Mouse (Mus musculus): ENCODE measurements around the gene Ccdc34. TPM values are rescaled to one million over a fixed set of nuclear protein-coding genes. Genes with fewer than 3 reads are reported as not detected.
A peak's percentile ranks its signal among the peaks of the same experiment; 100 is the strongest.

Gene Ccdc34
- polyA plus RNA-seq, 1 experiment from 2014 or later = 29.6 TPM

GRCm38 (mm10) chr2:110202716-110203497, 185.3 kb downstream of the Ccdc34 start:
- Histone ChIP-seq H3K9ac (replicated peaks; ENCODE audit: low read depth, low read length) (no peak overlapping the region), H3K36me3 (ENCODE audit: control insufficient read depth, insufficient read depth, low read length) (no peaks in the 10 kb centered on the region), H3K4me3 (ENCODE audit: low read depth, low read length) (no peak overlapping the region), H3K4me1 (ENCODE audit: control insufficient read depth, insufficient read depth, low read length) (no peaks in the 10 kb centered on the region), H3K27me3 (ENCODE audit: control insufficient read depth, insufficient read depth, low read length) (no peaks in the 10 kb centered on the region), H3K9me3 (ENCODE audit: control insufficient read depth, low read length) (no peaks in the 10 kb centered on the region), H3K27ac (ENCODE audit: low read depth, low read length) (no peak overlapping the region), H3K4me2 (ENCODE audit: low read depth, low read length) (no peak overlapping the region)
- 64% methylated on average over 13 of the region's 13 CpGs for WGBS
- ATAC-seq (ENCODE audit: low read depth) = no peak

- no peaks in the 10 kb centered on the region for H3K9me3 ChIP-seq (ENCODE audit: control insufficient read depth, low read length)
- no peak overlapping the region for H3K27ac ChIP-seq (ENCODE audit: low read depth, low read length)
- 65% methylated on average over 4 of the region's 4 CpGs for WGBS
- no peak overlapping the region for H3K9ac ChIP-seq (replicated peaks; ENCODE audit: low read depth, low read length)
- H3K4me3 ChIP-seq (ENCODE audit: low read depth, low read length) = no peak overlapping the region
- ATAC-seq (ENCODE audit: low read depth) = no peak
- H3K4me1 ChIP-seq (ENCODE audit: control insufficient read depth, insufficient read depth, low read length) = no peaks in the 10 kb centered on the region
- no peaks in the 10 kb centered on the region for H3K36me3 ChIP-seq (ENCODE audit: control insufficient read depth, insufficient read depth, low read length)
- no peak overlapping the region for H3K4me2 ChIP-seq (ENCODE audit: low read depth, low read length)
- no peaks in the 10 kb centered on the region for H3K27me3 ChIP-seq (ENCODE audit: control insufficient read depth, insufficient read depth, low read length)
These were observed 186.6 kb downstream of the Ccdc34 start for GRCm38 (mm10) chr2:110204169-110204568.

DNA sequence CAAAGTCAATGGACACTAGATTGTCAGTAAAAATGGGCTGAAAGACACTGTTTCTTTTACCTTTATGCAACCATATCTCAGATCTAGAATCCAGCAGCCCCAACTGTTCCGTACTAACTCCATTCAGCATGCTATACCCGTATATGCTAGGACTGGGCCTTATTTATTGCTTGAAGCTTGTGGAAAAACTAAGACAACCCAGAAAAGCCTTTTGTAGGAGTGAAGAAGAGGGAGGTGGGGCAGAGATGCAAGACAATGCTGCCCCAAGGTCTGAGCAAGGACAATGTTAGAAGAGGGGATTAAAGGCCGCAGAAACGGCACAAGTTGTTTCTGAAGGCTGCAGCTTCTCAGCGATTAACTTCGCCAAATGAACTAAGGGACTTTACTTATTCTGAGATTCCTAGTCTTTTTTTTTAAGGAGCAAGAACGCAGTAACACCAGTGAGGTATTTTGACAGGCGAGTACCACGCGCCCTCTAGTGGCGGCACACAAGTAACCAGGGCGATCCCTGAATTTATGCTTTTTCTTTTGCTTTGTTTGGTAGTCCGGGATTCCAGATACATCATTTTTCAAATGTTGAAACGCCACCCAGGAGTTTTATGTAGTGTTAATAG, 187.2 kb downstream of the Ccdc34 start:
- Histone ChIP-seq H3K27me3 (ENCODE audit: control insufficient read depth, insufficient read depth, low read length) (no peaks in the 10 kb centered on the region), H3K4me3 (ENCODE audit: low read depth, low read length) (no peak overlapping the region), H3K27ac (ENCODE audit: low read depth, low read length) (no peak overlapping the region), H3K36me3 (ENCODE audit: control insufficient read depth, insufficient read depth, low read length) (no peaks in the 10 kb centered on the region), H3K9ac (replicated peaks; ENCODE audit: low read depth, low read length) (no peak overlapping the region), H3K4me1 (ENCODE audit: control insufficient read depth, insufficient read depth, low read length) (no peaks in the 10 kb centered on the region), H3K4me2 (ENCODE audit: low read depth, low read length) (peak overlapping the region; percentile 8; the same call in 1 of the 2 replicates), H3K9me3 (ENCODE audit: control insufficient read depth, low read length) (no peaks in the 10 kb centered on the region)
- ATAC-seq (ENCODE audit: low read depth) = peak; percentile 79
- WGBS = 8% methylated on average over 14 of the region's 14 CpGs

DNA sequence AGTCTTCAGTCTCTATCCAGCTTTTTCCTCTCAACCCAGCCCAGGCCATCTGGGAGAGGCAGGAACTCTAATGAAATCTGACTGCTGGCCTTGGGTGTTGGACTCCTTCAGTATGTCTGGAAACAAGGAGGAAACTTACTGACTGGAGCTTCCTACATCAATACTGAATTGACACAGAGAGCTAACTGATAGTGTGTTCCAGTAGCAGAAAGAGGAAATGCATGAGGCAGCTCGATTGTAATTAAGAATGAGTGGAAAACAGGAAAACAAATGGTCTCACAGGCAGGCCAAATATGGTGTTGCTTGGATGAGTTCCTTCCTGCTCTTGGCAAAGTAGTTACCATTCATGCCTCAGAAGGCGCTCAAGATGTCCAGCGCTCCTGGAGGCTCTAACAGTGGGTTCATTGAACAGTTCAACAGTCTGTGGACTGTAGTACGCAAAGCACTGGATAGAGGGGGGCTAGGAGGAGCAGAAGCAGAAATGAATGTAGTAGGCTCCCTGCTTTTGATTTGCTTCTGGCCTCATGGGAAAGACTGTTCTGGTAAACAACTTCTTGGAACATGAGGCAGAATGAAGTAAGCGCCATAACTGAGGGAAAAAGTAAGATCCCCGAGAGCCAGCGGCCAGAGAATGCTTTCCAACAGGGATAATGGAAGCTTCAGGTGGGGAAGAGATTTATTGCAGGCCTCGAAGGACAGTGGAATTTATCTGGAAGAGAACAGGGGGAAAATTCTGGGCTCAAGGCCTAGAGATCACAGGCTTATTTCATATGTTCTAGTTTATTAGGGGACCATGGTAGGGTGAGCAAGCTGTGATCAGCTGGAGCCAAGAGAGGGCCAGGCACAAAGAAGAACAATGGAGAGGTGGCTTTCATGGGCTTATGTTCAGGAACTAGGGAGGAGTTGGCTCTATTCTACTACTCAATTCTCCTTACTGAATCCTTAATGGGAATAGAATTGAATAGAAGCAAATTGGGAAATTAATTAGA, 193.2 kb downstream of the Ccdc34 start:
- Histone ChIP-seq H3K9me3 (ENCODE audit: control insufficient read depth, low read length) (no peaks in the 10 kb centered on the region), H3K4me2 (ENCODE audit: low read depth, low read length) (no peak overlapping the region), H3K4me3 (ENCODE audit: low read depth, low read length) (no peak overlapping the region), H3K27me3 (ENCODE audit: control insufficient read depth, insufficient read depth, low read length) (no peaks in the 10 kb centered on the region), H3K4me1 (ENCODE audit: control insufficient read depth, insufficient read depth, low read length) (no peaks in the 10 kb centered on the region), H3K9ac (replicated peaks; ENCODE audit: low read depth, low read length) (no peak overlapping the region), H3K27ac (ENCODE audit: low read depth, low read length) (no peak overlapping the region), H3K36me3 (ENCODE audit: control insufficient read depth, insufficient read depth, low read length) (no peaks in the 10 kb centered on the region)
- 72% methylated on average over 8 of the region's 8 CpGs for WGBS
- ATAC-seq (ENCODE audit: low read depth) = peak; percentile 49; the same call in 1 of the 2 replicates

GRCm38 (mm10) chr2:110214278-110214677, 196.7 kb downstream of the Ccdc34 start:
- H3K36me3 ChIP-seq (ENCODE audit: control insufficient read depth, insufficient read depth, low read length) = no peaks in the 10 kb centered on the region
- H3K4me2 ChIP-seq (ENCODE audit: low read depth, low read length) = no peak overlapping the region
- H3K4me1 ChIP-seq (ENCODE audit: control insufficient read depth, insufficient read depth, low read length) = no peaks in the 10 kb centered on the region
- H3K27ac ChIP-seq (ENCODE audit: low read depth, low read length) = no peak overlapping the region
- no peaks in the 10 kb centered on the region for H3K9me3 ChIP-seq (ENCODE audit: control insufficient read depth, low read length)
- H3K4me3 ChIP-seq (ENCODE audit: low read depth, low read length) = no peak overlapping the region
- no peak for ATAC-seq (ENCODE audit: low read depth)
- H3K27me3 ChIP-seq (ENCODE audit: control insufficient read depth, insufficient read depth, low read length) = no peaks in the 10 kb centered on the region
- WGBS = 93% methylated on average over 4 of the region's 4 CpGs
- no peak overlapping the region for H3K9ac ChIP-seq (replicated peaks; ENCODE audit: low read depth, low read length)

GRCm38 (mm10) chr2:110214991-110215684, 197.5 kb downstream of the Ccdc34 start:
- ATAC-seq (ENCODE audit: low read depth) = no peak
- 53% methylated on average over 9 of the region's 9 CpGs for WGBS
- no peak overlapping the region for H3K9ac ChIP-seq (replicated peaks; ENCODE audit: low read depth, low read length)

DNA sequence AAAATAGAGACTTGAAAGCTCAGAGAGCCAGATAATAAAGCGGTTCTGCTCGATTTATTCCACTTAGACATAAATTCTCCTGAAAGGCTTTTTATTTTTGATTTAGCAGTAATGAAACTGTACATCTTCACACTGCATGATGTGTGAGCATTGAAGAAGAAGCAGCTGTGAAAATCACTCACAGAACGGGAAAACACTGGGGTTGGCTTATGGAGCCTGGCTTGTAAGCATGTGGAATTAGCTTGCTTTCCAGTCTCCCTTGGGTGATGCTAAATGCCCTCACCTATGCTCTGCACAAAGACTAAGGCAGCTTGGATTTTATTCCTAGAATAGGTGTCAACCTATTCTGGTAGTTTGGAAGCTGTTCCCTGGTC, 198.1 kb downstream of the Ccdc34 start:
- 55% methylated on average over 3 of the region's 3 CpGs for WGBS
- H3K4me3 ChIP-seq (ENCODE audit: low read depth, low read length) = no peak overlapping the region
- no peaks in the 10 kb centered on the region for H3K36me3 ChIP-seq (ENCODE audit: control insufficient read depth, insufficient read depth, low read length)
- H3K27ac ChIP-seq (ENCODE audit: low read depth, low read length) = no peak overlapping the region
- no peaks in the 10 kb centered on the region for H3K4me1 ChIP-seq (ENCODE audit: control insufficient read depth, insufficient read depth, low read length)
- no peaks in the 10 kb centered on the region for H3K27me3 ChIP-seq (ENCODE audit: control insufficient read depth, insufficient read depth, low read length)
- no peak overlapping the region for H3K9ac ChIP-seq (replicated peaks; ENCODE audit: low read depth, low read length)
- H3K4me2 ChIP-seq (ENCODE audit: low read depth, low read length) = no peak overlapping the region
- H3K9me3 ChIP-seq (ENCODE audit: control insufficient read depth, low read length) = no peaks in the 10 kb centered on the region
- no peak for ATAC-seq (ENCODE audit: low read depth)

More at GRCm38 (mm10) chr2:110214991-110215684, 197.5 kb downstream of the Ccdc34 start:
- no peak overlapping the region for H3K4me2 ChIP-seq (ENCODE audit: low read depth, low read length)
- no peaks in the 10 kb centered on the region for H3K27me3 ChIP-seq (ENCODE audit: control insufficient read depth, insufficient read depth, low read length)
- no peaks in the 10 kb centered on the region for H3K9me3 ChIP-seq (ENCODE audit: control insufficient read depth, low read length)
- H3K4me3 ChIP-seq (ENCODE audit: low read depth, low read length) = no peak overlapping the region
- no peaks in the 10 kb centered on the region for H3K36me3 ChIP-seq (ENCODE audit: control insufficient read depth, insufficient read depth, low read length)
- no peak overlapping the region for H3K27ac ChIP-seq (ENCODE audit: low read depth, low read length)
- H3K4me1 ChIP-seq (ENCODE audit: control insufficient read depth, insufficient read depth, low read length) = no peaks in the 10 kb centered on the region

GRCm38 (mm10) chr2:110220492-110220891, 202.9 kb downstream of the Ccdc34 start:
- WGBS = 86% methylated on average over 1 of the region's 1 CpGs
- Histone ChIP-seq H3K4me1 (ENCODE audit: control insufficient read depth, insufficient read depth, low read length) (no peaks in the 10 kb centered on the region), H3K27me3 (ENCODE audit: control insufficient read depth, insufficient read depth, low read length) (no peaks in the 10 kb centered on the region), H3K36me3 (ENCODE audit: control insufficient read depth, insufficient read depth, low read length) (no peaks in the 10 kb centered on the region), H3K9me3 (ENCODE audit: control insufficient read depth, low read length) (no peaks in the 10 kb centered on the region), H3K9ac (replicated peaks; ENCODE audit: low read depth, low read length) (no peak overlapping the region), H3K4me2 (ENCODE audit: low read depth, low read length) (no peak overlapping the region), H3K4me3 (ENCODE audit: low read depth, low read length) (no peak overlapping the region), H3K27ac (ENCODE audit: low read depth, low read length) (no peak overlapping the region)
- no peak for ATAC-seq (ENCODE audit: low read depth)

Data from neural tube, embryonic 14.5 days (tissue).